Mouse (Mus musculus) intestine, embryonic 14.5 days (tissue): Measurements from ENCODE around the gene Doxl2. TPM values are rescaled to one million over a fixed set of nuclear protein-coding genes. Genes with fewer than 3 reads are reported as not detected.

Experiments
- polyA plus RNA-seq: library from polyadenylated mRNA; unstranded; fragments of >200 nt; fragmentation: Nextera tagmentation; extraction: Ambion mirVana; gene quantifications from 2 replicates; pipeline ENCODE4 v1.2.1, GENCODE M21; 2014

Doxl2 gene
- polyA plus RNA-seq, 1 experiment from 2014 or later, result not detected

Other genes starting within 250 kb of the Doxl2 start
- 21.0 and 23.8 TPM in 2 replicates for gene Gimap1, start 235.9 kb upstream of the Doxl2 start, polyA plus RNA-seq
- gene Gimap5, start 228.8 kb upstream of the Doxl2 start, polyA plus RNA-seq, result 9.0 and 10.7 TPM in 2 replicates
- gene Gimap3, start 204.1 kb upstream of the Doxl2 start, polyA plus RNA-seq, result 0.19 TPM in 1 of 2 replicates, not detected in the other
- 171 and 182 TPM in 2 replicates for gene Tmem176a, start 134.0 kb upstream of the Doxl2 start, polyA plus RNA-seq
- 373 and 390 TPM in 2 replicates for gene Tmem176b, start 133.5 kb upstream of the Doxl2 start, polyA plus RNA-seq
- 2.5 and 2.8 TPM in 2 replicates for gene Aoc1, start 102.1 kb upstream of the Doxl2 start, polyA plus RNA-seq
- not detected in 2 replicates for gene 1600015I10Rik, start 45.1 kb upstream of the Doxl2 start, polyA plus RNA-seq
- gene Svs1, start 11.9 kb downstream of the Doxl2 start, polyA plus RNA-seq, result not detected in 2 replicates
- gene Gpnmb, start 61.6 kb downstream of the Doxl2 start, polyA plus RNA-seq, result 0.34 and 0.47 TPM in 2 replicates
- gene Malsu1, start 98.8 kb downstream of the Doxl2 start, polyA plus RNA-seq, result 74.9 and 82.9 TPM in 2 replicates
- 105 and 111 TPM in 2 replicates for gene Igf2bp3, start 240.0 kb downstream of the Doxl2 start, polyA plus RNA-seq